Mouse (Mus musculus) kidney, postnatal 14 days (tissue): ENCODE measurements around the gene Gm10447.

Experiments
- DNase-seq: peaks from one replicate; pipeline ENCODE4 v3.0.0; 2022; ENCODE audit warnings: mixed read lengths

Gene Gm10447

DNA sequence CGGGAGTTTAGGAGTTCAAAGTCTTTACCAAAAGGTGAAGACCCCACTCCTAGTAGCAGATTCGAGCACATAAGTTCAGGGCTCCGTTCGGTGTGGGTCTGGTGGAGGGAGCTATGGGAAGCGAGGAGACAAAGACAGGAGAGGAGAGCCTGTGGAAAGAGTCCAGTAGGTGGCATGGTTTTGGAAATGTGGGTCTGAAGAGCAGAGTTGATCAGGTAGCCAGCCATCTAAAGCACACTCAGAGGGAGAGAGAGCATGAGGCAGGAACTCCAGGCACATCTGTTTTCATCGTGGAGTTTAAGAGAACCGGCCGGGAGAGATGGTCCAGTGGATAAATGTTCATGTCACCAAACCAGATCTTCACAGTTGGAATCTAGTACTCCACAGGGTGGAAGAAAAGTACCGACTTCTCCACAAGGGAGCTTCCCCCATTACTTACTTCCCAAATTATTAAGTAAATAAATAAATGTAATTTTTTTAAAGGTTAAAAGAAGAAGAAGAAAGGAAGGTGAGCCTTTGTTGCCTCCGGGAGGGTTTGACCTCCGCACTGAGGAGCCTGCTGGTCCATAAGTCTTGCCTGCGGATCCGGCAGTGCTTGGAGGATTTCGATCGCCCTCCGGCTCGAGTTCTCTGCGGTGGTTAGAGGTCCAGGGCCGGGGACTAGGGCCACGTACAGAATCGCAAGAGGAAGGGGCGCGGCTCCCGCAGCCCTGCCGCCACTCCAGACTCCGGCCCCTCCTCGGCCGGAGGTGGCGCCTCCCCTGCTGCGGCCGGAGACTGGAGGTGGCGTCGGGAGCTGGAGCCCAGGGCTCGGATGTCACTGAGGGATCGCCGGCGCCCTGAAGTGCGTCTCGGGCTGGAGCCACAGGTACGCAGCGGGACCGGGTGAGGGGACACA lies at the start of gene Gm10447, which contains the start of gene Shroom1:
Gene Gm10447 (minus strand): TSS at position 637 of the 898 bp plus-strand sequence.
Gene Shroom1 (plus strand): TSS at position 732 of the 898 bp plus-strand sequence.
- DNase-seq: peak; percentile 73

GRCm38 (mm10) chr11:53505026-53505663 lies 48.2 kb upstream of the Gm10447 start:
- DNase-seq: no peak

DNA sequence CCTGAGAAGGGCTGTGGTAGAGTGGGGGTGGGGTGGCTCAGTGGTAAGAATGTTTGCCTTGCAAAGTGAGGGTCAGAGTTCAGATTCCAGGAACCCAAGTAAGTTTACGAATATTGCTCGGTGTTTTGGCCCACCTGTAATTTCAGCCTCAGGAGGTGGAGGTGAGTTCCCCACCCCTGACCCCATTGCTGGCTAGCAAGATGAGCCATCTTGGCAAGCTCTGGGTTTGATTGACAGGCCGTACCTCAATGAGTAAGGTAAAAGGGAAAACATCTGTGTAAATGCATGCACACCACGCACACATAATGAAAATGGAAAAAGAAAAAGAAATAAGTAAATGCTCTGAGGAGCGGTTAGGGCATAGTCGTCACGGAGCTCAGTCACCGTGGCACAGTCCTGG lies 47.5 kb upstream of the Gm10447 start:
- DNase-seq: no peak

- no peak for DNase-seq
These were observed 46.8 kb upstream of the Gm10447 start for GRCm38 (mm10) chr11:53503738-53504137.

DNA sequence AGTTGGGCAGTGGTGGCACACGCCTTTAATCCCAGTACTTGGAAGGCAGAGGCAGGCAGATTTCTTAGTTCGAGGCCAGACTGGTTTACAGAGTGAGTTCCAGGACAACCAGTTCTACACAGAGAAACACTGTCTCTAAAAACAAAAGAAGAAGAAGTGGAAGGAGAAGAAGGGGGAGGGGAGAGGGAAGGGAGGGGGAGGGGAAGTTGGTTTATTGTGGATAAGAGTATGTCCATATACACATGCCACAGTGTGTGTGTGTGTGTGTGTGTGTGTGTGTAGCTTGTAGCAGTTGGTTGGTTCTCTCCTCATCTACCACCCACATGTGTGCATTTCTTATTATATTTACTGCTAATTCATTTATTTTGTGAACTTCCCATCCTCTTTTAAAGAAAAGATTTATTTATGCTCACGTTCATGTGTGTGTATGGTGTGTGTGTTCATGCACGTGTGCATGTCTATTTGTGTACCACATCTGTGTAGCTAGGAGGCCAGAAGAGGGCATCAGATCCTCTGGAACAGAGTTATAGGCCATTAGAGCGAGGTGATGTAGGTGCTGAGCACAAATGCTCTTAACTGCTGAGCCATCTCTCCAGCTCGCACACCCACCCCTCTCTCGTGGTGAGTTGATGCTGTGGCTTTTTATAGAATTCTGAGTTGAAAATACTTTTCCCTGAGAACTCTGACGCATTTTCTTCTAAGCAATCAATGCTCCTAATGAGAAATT lies 45.3 kb upstream of the Gm10447 start:
- DNase-seq: no peak

- DNase-seq: peak; percentile 44
These were observed 43.7 kb upstream of the Gm10447 start for GRCm38 (mm10) chr11:53500569-53500968.

GRCm38 (mm10) chr11:53496946-53497345 lies 40.0 kb upstream of the Gm10447 start:
- DNase-seq: no peak

GRCm38 (mm10) chr11:53495417-53495816 lies 38.5 kb upstream of the Gm10447 start:
- no peak for DNase-seq

- DNase-seq: no peak
These were observed 36.5 kb upstream of the Gm10447 start for GRCm38 (mm10) chr11:53493243-53493955.

DNA sequence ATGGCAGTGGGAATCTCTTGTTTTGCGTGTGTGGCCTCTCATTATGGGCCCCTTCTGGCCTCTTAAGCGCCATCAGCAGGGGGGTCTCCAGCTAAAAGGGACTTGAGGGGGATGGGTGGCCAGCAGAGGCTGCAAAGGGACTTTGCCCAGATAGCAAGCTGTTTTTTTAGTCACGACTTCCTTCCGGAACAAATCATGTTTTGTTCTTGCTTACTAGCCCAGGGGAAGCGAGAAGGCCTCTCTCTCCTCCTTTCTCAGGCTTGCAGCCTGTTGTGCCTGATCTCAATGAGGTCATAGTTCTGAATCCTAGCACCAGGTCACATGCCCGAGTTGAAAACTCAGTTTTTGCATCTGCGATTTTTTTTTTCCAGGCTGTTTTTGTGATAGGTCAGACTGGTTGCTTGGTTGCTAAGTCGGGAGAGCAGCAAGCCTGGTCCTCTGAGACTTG lies 35.1 kb upstream of the Gm10447 start:
- DNase-seq: no peak

DNA sequence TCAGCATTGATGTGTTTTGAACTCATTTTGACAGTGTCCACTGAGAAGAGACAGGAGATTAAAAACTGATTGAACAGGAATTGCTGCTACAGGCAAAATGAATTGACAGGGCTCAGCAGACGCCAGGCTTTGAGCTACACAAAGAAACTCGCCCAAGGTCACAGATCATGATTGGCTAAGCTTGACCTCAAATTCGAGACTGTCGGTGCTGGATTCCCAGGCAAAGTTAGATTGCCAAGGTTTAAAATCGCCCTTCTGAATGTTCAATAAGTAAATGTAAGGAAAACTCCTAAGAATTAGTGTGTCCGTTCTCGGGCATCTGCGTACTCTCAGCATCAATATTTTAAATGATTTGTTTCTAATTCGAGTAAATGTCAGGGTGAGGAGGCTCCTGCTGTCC lies 32.5 kb upstream of the Gm10447 start:
- no peak for DNase-seq

DNA sequence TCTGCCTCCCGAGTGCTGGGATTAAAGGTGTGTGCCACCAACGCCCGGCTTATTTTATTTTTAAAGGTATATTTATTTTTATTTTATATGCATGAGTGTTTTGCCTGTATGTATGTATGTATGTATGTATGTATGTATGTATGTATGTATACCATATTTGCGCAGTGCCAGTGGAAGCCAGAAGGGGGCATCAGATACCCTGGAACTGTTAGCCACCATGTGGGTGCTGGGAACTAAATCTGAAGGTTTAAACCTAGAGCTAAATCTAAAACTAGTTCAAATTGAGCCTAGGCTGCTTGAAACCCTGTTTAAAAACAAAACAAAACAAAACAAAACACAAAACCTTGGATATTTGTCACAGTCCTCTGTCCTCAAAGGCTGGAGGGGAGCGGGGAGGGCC lies 32.1 kb upstream of the Gm10447 start:
- no peak for DNase-seq

DNA sequence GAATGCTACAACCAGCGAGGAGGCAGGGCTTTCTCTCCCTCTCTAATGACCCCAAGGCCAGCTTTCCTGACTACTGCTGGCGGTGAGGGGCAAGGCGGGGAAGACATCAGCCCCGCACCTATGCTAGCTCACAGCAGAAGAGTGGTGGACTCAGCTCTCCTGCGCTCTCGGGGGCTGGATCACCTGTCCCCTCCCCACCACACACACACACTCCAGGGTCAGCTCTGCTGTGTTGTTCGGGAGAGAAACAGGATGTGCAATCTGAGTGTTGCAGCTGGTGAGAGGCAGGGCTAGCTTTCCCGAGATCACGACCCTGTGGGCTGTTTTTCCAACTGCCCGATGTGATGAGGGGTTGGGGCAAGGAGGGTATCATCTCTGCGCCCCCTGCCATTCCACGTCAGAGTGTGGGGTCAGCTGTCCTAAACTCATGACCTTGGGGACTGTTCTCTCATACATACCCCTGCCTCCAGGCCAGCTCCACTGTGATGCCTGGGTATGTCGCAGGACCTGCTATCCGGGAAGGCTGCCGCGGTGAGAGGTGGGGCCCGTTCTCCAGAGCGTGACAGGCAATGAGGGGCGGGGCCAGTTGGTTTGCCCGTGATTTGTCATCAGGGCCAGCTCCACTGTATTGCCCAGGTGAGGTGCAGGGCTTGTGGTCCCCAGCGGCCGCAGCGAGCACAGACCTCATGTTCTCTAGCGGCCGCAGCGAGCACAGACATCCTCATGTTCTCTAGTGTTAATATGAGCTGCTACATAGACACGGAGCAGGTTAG lies 30.1 kb upstream of the Gm10447 start:
- DNase-seq: peak; percentile 61

DNA sequence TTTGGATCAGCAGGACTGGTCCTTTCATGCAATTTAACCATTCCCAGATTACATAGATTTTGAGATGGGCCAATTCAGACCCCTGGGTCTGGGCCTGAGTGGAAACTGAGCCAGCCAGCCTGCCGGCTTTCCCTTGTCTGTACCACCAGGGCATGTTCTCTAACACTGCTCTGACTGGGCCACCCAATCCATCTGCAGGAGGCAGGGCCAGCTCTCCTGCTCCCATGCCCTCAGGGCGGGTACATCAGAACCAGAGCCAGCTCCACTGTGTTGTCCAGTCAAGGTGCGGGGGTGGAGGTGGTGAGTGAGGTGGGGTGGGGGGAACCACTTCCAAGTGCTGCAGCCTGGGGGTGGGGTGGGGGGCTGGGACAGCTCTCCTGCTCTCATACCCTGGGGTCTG lies 29.4 kb upstream of the Gm10447 start:
- no peak for DNase-seq

DNA sequence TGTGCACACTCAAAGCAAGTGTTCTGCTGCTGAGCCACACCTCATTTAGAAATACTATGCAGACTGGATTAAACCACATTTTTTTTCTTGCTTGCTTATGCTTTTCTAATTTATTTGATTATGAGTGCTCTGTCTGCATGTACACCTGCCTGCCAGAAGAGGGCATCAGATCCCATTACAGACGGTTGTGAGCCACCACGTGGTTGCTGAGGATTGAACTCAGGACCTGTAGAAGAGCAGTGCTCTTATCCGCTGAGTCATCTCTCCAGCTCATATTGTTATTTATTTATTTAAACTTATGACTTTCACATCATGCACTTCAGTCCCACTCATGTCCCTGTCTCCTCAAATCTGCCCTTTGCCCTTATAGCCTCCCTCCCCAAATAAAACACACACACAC lies 28.8 kb upstream of the Gm10447 start:
- no peak for DNase-seq

DNA sequence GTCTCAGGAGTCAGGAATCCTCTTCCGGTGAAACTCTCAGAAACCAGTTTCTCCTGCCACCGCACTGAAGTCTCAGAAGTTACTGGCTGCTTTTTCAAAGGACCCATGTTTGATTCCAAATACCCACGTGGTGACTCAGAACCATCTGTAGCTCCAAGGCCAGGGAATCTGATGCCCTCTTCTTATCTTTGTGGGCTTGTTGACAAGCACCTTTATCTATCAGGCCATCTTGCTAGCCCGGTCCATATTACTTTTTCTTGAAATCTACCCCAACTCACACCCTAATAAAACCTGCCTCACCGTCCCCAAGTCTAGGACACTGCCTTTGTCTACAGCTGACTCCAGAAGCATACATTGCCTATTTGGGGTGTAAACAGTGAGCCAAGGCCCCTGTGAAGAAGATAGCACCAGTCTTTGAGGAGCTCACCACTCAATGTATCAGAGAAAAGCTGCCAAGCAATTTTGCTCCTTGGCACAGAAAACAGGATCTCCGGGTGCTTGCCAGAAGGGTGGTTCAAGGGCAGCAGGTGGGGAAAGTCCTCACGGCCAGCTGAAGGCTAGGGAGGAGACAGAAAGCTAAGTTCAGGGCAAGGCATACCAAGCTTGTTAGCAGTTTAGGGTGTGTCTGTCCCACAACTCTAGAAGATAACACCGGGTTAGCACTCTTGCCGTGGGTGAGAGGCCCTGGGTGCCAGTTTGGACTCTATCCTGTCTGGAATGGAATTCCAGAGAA lies 26.4 kb upstream of the Gm10447 start:
- DNase-seq: no peak

DNA sequence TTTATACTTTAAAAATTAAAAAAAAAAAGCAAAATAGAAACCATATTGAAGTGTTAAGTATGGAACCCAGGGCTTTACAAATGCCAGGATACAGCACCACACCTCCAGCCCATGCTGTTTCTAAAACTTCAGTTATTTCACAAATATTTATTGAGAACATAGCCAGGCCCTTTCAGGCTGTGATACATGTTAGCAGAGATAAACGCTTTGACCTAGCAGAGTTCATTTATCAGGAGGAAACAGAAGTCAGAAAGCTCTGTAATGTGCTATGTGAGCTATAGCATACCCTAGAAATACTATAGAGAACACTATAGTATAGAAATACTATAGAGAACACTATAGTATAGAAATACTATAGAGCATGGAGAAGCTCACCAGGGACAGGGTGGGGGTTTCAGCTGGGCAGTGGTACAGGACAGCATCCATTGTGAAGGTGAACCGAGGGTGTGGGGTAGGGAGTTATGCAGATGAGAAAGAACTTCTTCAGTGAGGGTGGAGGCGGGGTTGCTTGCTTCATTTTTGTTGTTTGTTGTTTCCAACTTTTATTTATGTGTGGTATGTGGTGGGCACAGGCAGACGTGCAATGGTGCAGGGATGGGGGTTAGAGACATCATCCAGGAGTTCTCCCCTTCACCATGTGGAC lies 24.3 kb upstream of the Gm10447 start:
- DNase-seq: no peak

- DNase-seq: peak; percentile 70
These were observed 22.9 kb upstream of the Gm10447 start, which contains the start of the genes Gm9945 and Sowaha for GRCm38 (mm10) chr11:53479783-53480301. Gm9945 (plus strand) TSS chr11:53480166. Sowaha (minus strand) TSS chr11:53480274.

GRCm38 (mm10) chr11:53479171-53479782 lies 22.4 kb upstream of the Gm10447 start:
- DNase-seq: no peak
